Mouse (Mus musculus): ENCODE results near the gene Rhobtb1. TPM values are rescaled to one million over a fixed set of nuclear protein-coding genes. Genes with fewer than 3 reads are reported as not detected.

The Rhobtb1 gene
- polyA plus RNA-seq, 1 experiment = 8.9 TPM

DNA sequence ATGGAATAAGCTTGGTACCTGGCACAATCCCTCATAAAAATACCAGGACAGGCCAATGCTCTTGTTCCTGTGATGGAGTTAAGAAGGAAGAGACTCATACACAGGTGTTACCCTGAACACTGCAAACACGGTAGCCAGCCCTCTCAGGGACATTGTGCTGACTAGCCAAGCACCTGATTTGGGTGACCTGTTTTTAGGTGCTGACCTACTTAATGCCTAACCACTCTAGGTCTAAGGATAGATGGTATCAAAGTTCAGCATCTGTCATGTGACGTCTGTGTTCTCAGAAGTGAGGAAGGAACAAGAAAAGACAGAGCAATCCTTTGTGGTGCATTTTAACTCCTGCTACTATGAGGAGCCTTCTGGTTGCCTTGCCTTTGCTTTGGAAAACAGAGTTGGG is 9.6 kb downstream of the Rhobtb1 start:
- Histone ChIP-seq H3K27ac (ENCODE audit: insufficient read depth, low read length) (no peak overlapping the region), H3K4me1 (ENCODE audit: control insufficient read depth, insufficient read depth, low read length) (peaks cover 4% of the 10 kb centered on the region; the same call in 1 of the 2 replicates), H3K4me3 (ENCODE audit: insufficient read depth, low read length) (no peak overlapping the region)
- TF ChIP-seq POLR2A (IDR thresholded peaks at IDR 0.05; ENCODE audit: low read depth, low read length) (no peak), CTCF (IDR thresholded peaks at IDR 0.05; ENCODE audit: borderline replicate concordance, insufficient read depth, low read length) (no peak)

DNA sequence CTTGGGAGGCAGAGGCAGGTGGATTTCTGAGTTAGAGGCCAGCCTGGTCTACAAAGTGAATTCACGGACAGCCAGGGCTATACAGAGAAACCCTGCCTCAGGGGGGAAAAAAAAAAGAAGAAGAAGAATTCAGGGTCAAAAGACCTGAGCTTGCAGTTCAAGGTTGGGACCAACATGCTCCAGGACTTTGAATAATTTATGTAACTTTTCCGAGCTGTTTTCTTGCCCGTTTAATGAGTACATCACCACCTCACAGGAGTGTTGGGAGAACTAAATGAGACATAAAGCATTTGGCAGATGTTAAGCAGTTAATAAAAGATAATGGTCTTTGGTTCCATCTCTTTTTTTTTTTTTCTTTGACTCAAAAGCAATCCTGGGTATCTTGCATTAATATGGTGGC is 10.3 kb downstream of the Rhobtb1 start:
- Histone ChIP-seq H3K27ac (ENCODE audit: insufficient read depth, low read length) (no peak overlapping the region), H3K4me1 (ENCODE audit: control insufficient read depth, insufficient read depth, low read length) (peaks cover 4% of the 10 kb centered on the region; the same call in 1 of the 2 replicates), H3K4me3 (ENCODE audit: insufficient read depth, low read length) (no peak overlapping the region)
- TF ChIP-seq POLR2A (IDR thresholded peaks at IDR 0.05; ENCODE audit: low read depth, low read length) (no peak), CTCF (IDR thresholded peaks at IDR 0.05; ENCODE audit: borderline replicate concordance, insufficient read depth, low read length) (no peak)

DNA sequence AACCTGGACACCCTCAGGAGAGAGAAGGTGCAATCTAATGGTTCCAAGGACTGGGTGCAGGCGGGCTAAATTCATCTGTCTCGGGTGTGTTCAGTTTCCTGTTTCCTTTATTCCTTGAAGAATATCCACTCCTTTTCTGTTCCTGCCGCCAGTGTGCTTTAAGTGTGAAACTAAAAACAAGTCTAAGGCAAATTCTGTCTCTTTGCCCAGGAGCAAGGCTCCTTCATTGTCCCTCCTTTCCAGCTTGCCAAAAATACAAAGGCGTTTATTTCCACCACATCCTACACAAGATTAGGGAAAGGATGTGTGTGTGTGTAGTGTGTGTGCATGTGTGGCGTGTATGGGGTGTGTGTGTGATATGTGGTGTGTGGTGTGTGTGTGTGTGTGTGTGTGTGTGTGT is 11.3 kb downstream of the Rhobtb1 start:
- Histone ChIP-seq H3K4me3 (ENCODE audit: insufficient read depth, low read length) (no peak overlapping the region), H3K4me1 (ENCODE audit: control insufficient read depth, insufficient read depth, low read length) (peaks cover under 1% of the 10 kb centered on the region; the same call in 1 of the 2 replicates), H3K27ac (ENCODE audit: insufficient read depth, low read length) (no peak overlapping the region)
- TF ChIP-seq POLR2A (IDR thresholded peaks at IDR 0.05; ENCODE audit: low read depth, low read length) (no peak), CTCF (IDR thresholded peaks at IDR 0.05; ENCODE audit: borderline replicate concordance, insufficient read depth, low read length) (no peak)

DNA sequence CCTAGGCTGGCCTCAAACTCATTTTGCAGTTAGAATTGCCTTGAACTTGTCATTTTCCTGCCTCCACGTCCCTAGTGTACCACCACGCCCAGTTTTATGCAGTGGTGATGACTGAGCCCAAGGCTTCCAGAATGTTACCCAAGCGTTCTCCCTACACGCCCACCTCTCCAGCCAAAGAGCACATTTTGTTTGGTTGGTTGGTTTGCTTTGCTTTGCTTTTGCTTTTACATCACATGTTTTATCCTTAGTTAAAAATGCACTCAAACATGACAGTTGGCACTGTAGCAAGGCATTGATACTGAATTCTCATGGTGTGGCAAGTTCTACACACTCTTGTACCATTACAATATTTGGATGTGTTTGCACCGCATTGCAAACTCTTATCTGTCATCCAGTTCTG is 12.0 kb downstream of the Rhobtb1 start:
- TF ChIP-seq POLR2A (IDR thresholded peaks at IDR 0.05; ENCODE audit: low read depth, low read length) (no peak), CTCF (IDR thresholded peaks at IDR 0.05; ENCODE audit: borderline replicate concordance, insufficient read depth, low read length) (no peak)
- Histone ChIP-seq H3K4me3 (ENCODE audit: insufficient read depth, low read length) (no peak overlapping the region), H3K4me1 (ENCODE audit: control insufficient read depth, insufficient read depth, low read length) (no peaks in the 10 kb centered on the region), H3K27ac (ENCODE audit: insufficient read depth, low read length) (no peak overlapping the region)

- TF ChIP-seq POLR2A (IDR thresholded peaks at IDR 0.05; ENCODE audit: low read depth, low read length) (no peak), CTCF (IDR thresholded peaks at IDR 0.05; ENCODE audit: borderline replicate concordance, insufficient read depth, low read length) (no peak)
- H3K4me3 ChIP-seq (ENCODE audit: insufficient read depth, low read length) = no peak overlapping the region
- H3K4me1 ChIP-seq (ENCODE audit: control insufficient read depth, insufficient read depth, low read length) = no peaks in the 10 kb centered on the region
- no peak overlapping the region for H3K27ac ChIP-seq (ENCODE audit: insufficient read depth, low read length)
Measured at GRCm38 (mm10) chr10:69165125-69165524, 13.9 kb downstream of the Rhobtb1 start.

DNA sequence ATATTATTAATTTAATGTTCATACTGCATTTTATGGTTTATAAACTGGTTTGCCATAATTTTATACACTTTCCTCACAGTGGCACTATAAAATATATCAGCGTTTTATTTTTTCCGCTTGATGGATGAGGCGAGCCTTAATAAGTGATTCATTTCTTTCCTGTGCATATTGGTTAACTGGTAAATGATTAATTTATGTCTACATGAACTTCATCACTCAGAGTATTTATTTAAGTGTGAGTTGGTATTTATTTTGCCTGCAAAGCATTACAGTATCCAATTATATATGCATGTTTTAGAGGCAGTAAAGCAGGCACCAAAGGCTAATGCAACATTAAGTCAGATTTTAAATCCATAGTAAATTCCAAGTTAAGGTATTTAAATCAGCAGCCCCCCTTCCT is 14.6 kb downstream of the Rhobtb1 start:
- TF ChIP-seq POLR2A (IDR thresholded peaks at IDR 0.05; ENCODE audit: low read depth, low read length) = no peak
- no peak for TF ChIP-seq CTCF (IDR thresholded peaks at IDR 0.05; ENCODE audit: borderline replicate concordance, insufficient read depth, low read length)
- Histone ChIP-seq H3K27ac (ENCODE audit: insufficient read depth, low read length) (no peak overlapping the region), H3K4me1 (ENCODE audit: control insufficient read depth, insufficient read depth, low read length) (no peaks in the 10 kb centered on the region), H3K4me3 (ENCODE audit: insufficient read depth, low read length) (no peak overlapping the region)

DNA sequence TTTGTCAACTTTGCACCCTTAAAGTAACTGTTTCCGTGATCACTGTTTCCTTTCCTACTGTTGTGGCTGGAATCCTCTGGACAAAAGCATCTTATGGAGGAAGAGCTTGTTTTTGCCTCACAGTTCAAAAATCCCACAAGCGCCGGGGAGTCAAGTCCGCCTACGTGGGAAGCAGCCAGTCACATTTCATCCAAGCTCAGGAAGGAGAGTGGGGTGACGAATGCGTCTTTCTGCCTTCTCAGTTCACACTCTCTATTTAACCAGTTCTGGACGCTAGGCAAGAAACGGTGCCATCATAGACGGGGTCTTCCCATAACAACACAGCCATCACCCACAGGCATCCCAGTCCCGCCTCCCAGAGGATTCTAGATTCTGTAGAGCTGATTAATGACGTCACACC is 15.3 kb downstream of the Rhobtb1 start:
- H3K27ac ChIP-seq (ENCODE audit: insufficient read depth, low read length) = no peak overlapping the region
- no peaks in the 10 kb centered on the region for H3K4me1 ChIP-seq (ENCODE audit: control insufficient read depth, insufficient read depth, low read length)
- TF ChIP-seq CTCF (IDR thresholded peaks at IDR 0.05; ENCODE audit: borderline replicate concordance, insufficient read depth, low read length) (no peak), POLR2A (IDR thresholded peaks at IDR 0.05; ENCODE audit: low read depth, low read length) (no peak)
- no peak overlapping the region for H3K4me3 ChIP-seq (ENCODE audit: insufficient read depth, low read length)

DNA sequence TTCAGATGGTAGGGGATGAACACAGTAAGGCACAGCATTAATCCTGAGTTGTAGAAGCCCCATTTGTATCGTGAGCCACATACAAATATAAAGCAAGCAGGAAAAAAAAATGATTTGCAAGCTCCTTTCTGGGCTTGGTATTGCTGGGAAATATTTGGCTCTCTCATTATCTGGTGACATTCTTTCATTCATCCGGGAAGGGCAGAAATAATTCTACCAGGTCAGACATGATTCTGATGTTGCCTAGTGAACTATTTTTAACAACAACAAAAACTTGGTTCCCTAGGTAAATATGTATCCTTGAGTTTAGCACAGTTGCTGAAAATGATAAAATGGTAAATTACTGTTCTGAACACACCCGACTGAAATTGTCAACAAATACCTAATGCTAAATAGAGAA is 21.2 kb downstream of the Rhobtb1 start:
- Histone ChIP-seq H3K4me3 (ENCODE audit: insufficient read depth, low read length) (no peak overlapping the region), H3K4me1 (ENCODE audit: control insufficient read depth, insufficient read depth, low read length) (no peaks in the 10 kb centered on the region), H3K27ac (ENCODE audit: insufficient read depth, low read length) (no peak overlapping the region)
- TF ChIP-seq CTCF (IDR thresholded peaks at IDR 0.05; ENCODE audit: borderline replicate concordance, insufficient read depth, low read length) (no peak), POLR2A (IDR thresholded peaks at IDR 0.05; ENCODE audit: low read depth, low read length) (no peak)

GRCm38 (mm10) chr10:69176116-69176515 is 24.9 kb downstream of the Rhobtb1 start:
- Histone ChIP-seq H3K4me1 (ENCODE audit: control insufficient read depth, insufficient read depth, low read length) (no peaks in the 10 kb centered on the region), H3K27ac (ENCODE audit: insufficient read depth, low read length) (no peak overlapping the region), H3K4me3 (ENCODE audit: insufficient read depth, low read length) (no peak overlapping the region)
- TF ChIP-seq POLR2A (IDR thresholded peaks at IDR 0.05; ENCODE audit: low read depth, low read length) (no peak), CTCF (IDR thresholded peaks at IDR 0.05; ENCODE audit: borderline replicate concordance, insufficient read depth, low read length) (no peak)

DNA sequence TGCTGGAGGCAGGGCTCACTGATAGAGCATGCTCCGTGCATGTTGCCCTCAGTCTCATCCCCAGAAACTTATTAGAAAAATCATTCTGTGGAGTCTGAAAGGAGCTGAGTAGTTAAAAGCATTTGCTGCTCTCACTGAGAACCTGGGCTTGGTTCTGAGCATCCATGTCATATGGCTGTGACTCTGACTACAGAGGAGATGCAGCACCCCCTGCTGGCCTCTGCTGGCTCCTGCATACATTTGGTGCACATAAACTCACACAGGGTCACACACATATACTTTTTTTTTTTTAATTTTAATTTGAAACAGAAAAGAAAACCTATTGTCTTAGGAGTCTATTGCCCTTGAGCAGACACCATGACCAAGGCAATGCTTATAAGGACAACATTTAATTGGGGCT is 28.1 kb downstream of the Rhobtb1 start:
- Histone ChIP-seq H3K4me1 (ENCODE audit: control insufficient read depth, insufficient read depth, low read length) (no peaks in the 10 kb centered on the region), H3K4me3 (ENCODE audit: insufficient read depth, low read length) (no peak overlapping the region), H3K27ac (ENCODE audit: insufficient read depth, low read length) (no peak overlapping the region)
- TF ChIP-seq CTCF (IDR thresholded peaks at IDR 0.05; ENCODE audit: borderline replicate concordance, insufficient read depth, low read length) (no peak), POLR2A (IDR thresholded peaks at IDR 0.05; ENCODE audit: low read depth, low read length) (no peak)

GRCm38 (mm10) chr10:69180997-69181396 is 29.8 kb downstream of the Rhobtb1 start:
- no peak overlapping the region for H3K27ac ChIP-seq (ENCODE audit: insufficient read depth, low read length)

More at GRCm38 (mm10) chr10:69180997-69181396, 29.8 kb downstream of the Rhobtb1 start:
- Histone ChIP-seq H3K4me3 (ENCODE audit: insufficient read depth, low read length) (no peak overlapping the region), H3K4me1 (ENCODE audit: control insufficient read depth, insufficient read depth, low read length) (peaks cover 4% of the 10 kb centered on the region)
- TF ChIP-seq CTCF (IDR thresholded peaks at IDR 0.05; ENCODE audit: borderline replicate concordance, insufficient read depth, low read length) (no peak), POLR2A (IDR thresholded peaks at IDR 0.05; ENCODE audit: low read depth, low read length) (no peak)
